Mouse (Mus musculus): ENCODE results near the gene Ciz1.
A peak's percentile ranks its signal among the peaks of the same experiment; 100 is the strongest.

The Ciz1 gene

GRCm38 (mm10) chr2:32380001-32380500 lies 27.9 kb downstream of the Ciz1 start:
- DNase-seq (ENCODE audit: low read depth, low spot score): peak; percentile 5

- peak; percentile 49 for DNase-seq (ENCODE audit: low read depth, low spot score)
These were observed 29.1 kb downstream of the Ciz1 start for GRCm38 (mm10) chr2:32381141-32381774.

GRCm38 (mm10) chr2:32381775-32382223 lies 29.7 kb downstream of the Ciz1 start, which contains the start of gene 1110008P14Rik:
TSS of gene 1110008P14Rik (minus strand) at chr2:32381938.
- peak; percentile 96 for DNase-seq (ENCODE audit: low read depth, low spot score)

- DNase-seq (ENCODE audit: low read depth, low spot score): no peak
These were observed 30.6 kb downstream of the Ciz1 start for GRCm38 (mm10) chr2:32382689-32383088.

DNA sequence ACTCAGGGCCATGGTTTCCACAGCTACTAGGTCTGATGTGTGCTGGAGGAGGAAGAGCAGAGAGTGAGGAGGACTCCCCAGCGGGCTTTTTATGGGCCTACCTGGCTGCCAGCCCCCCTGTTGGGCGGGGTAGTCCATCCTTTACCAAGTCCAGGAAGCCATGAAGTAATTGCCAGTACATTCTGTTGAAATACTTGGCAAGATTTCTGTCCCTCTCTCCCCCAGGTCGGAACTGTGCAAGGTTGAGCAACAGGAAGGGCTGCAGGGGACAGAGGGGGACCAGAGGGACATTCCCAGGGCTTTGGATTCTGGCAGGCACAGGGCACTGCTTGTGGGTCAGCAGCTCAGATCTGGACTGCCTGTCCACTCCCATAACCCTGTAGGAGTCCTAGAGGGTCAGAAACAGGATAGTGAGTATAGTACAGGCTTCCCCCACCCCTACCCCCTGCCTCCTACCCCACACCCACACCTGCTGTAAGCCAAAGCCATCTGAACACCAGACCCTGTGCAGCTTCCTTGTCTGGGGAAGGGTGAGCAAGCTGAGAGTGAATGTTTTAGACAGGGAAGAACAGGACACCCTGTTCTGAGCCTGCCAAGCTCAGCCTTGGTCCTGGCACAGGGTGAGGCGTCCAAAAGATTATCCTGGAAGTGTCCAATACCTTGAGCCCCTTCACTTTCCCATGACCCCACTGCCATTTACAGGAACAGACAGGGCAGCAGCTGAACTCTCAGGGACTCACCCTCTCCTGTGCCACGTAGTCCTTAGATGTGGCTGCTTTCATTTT lies 35.8 kb downstream of the Ciz1 start, which contains the start of gene Lcn2:
Lcn2 (minus strand) TSS at position 547 of the 785 bp plus-strand sequence.
- DNase-seq (ENCODE audit: low read depth, low spot score): no peak

DNA sequence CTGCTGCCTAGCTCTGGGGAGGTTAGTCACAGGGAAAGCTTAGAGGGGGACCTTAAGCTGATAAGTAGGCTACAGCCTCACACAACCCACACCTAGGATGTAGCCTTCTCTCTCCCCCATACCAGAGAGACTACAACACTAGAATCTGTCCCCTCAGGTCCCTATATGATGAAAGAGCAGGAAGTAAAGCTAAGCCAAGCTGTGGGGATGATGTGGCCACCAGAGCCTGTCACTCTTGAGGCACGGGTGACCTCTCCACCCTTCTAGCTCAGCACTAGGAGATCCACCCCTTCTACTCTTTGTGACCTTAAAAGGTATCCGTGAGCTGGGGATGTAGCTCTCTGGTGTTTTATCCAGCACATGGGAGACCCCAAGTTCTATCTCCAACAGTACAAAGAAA lies 37.0 kb downstream of the Ciz1 start:
- DNase-seq (ENCODE audit: low read depth, low spot score): no peak

DNA sequence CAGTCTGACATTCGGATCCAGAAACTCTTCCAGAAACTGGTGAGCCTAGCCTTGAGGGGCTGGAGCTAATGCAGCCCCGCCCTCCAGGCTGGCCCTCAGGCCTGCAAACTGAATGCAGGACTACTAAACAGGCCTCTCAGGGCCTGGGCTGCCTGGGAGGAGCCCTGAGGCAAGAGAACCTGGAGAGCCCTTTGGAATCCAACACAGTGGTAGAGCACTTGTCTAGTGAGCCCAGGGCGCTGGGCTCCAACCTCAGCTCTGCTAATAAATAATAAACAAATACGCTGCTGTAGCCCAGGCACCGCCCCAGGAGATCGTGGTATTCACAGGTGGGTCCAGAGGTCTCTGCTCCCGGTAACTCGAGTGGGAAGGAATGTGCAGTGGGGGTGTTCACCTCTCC lies 38.7 kb downstream of the Ciz1 start:
- no peak for DNase-seq (ENCODE audit: low read depth, low spot score)

DNA sequence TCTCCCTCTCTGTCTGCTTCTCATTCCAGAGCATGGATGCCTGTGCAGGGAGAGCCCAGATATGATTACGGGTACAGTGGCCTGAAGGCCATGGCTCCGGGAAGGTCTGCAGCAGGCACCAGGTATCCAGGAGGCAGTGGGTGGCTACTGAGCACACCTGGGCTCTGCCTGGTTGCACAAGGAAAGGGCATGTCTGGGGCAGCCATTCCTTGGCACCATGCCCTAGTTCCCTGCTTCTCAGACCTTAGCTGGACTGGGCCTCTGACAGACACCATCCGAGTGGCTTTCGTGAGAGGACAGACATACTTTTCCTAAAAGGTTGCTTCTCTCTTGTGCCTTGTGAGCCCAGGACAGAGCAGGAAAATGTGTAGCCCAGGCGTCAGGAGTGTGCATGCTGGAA lies 39.9 kb downstream of the Ciz1 start:
- no peak for DNase-seq (ENCODE audit: low read depth, low spot score)

DNA sequence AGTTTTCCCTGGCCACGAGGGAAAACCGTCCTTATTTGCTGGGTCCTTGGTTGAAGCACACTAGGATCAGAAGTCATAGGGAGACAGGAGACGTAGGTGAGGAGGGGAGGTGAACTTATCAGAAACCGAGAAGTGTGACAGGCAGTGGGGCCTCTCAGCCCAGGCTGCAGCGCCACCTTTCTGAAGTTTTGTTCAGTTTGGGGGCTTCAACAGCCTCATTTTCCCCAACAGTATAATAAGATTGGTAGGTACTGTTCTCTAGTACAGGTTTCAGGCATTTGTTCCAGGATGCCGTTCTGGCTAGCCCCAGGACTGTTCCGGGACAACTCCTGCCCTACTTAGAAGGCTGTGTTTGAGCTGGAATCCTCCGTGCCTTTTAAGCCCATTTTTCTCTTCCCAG lies 42.8 kb downstream of the Ciz1 start:
- peak; percentile 86 for DNase-seq (ENCODE audit: low read depth, low spot score)

GRCm38 (mm10) chr2:32395484-32395945 lies 43.4 kb downstream of the Ciz1 start, which contains the start of gene Ptges2:
TSS of gene Ptges2 (plus strand) at chr2:32395896.
- peak; percentile 95 for DNase-seq (ENCODE audit: low read depth, low spot score)

DNA sequence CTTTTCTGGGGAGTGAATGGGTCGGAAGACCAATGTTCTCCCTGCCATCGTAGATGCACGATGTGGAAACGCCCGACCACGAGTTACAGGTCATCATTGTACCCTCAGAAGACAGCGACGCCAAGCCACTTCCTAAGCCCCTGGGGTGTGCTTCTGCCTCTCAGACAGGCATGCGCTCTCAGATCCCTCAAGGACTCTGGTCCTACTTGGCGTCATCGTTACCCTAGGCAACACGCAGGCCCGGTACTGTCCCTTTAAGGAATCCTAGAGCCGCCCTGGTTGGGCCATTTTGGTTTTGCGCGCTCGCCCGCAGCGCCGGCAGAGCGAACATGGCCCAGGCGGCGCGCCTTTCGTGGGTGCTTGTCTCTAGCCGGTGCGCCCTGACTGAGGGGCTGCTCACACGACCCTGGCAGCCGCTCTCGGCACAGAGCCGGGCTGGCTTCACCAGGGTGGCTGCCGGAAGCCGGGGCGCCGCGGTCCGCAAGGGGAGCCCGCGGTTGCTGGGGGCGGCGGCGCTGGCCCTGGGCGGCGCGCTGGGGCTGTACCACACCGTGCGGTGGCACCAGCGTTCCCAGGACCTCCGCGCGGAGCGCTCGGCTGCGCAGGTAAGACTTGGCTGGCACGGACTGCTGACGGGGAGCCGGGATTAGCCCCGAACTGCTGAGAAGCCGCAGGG lies 44.0 kb downstream of the Ciz1 start:
- DNase-seq (ENCODE audit: low read depth, low spot score): peak; percentile 95

DNA sequence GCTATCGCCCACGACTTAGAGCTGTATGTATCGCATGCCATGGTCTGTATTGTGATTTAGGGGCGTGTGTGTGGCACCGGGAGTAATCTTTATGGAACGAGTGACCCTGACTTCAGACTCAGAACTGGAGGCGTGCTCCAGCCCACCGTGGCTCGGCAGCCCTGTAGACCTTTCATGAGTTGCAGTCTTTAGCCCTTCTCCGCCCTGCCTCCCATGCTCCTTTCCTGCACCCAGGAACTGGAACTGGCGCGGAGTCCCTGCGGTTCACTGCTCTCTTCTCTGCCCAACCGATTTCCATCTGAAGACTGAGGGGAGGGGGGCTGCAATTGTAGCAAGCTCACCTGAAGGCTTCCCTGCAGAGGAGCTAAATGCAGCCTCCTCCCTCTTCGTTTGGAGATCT lies 44.6 kb downstream of the Ciz1 start:
- DNase-seq (ENCODE audit: low read depth, low spot score): no peak

DNA sequence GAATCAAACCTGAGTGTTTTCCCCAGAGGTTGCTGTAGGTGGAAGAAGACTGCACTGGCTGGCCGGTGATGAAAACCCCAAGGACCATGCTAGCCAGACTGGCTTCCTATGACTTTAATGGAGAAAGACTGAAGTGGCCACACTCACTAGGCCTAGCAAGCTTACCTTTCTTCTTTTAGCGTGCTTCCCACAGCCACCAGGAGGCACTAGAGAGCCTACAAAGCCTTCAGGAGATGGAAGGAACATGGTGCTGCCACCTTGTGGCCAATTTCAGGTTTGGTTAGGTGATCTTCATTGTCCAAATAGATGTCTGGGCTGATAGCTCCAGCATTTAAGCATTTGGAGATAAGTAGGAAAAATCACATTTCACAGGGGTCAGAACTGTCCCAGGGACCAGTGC lies 52.5 kb downstream of the Ciz1 start:
- DNase-seq (ENCODE audit: low read depth, low spot score): peak; percentile 93

- no peak for DNase-seq (ENCODE audit: low read depth, low spot score)
These were observed 55.2 kb downstream of the Ciz1 start for GRCm38 (mm10) chr2:32407144-32407824.

GRCm38 (mm10) chr2:32408429-32409424 lies 56.6 kb downstream of the Ciz1 start:
- DNase-seq (ENCODE audit: low read depth, low spot score): no peak

GRCm38 (mm10) chr2:32411407-32411806 lies 59.3 kb downstream of the Ciz1 start:
- DNase-seq (ENCODE audit: low read depth, low spot score): no peak

- DNase-seq (ENCODE audit: low read depth, low spot score): no peak
These were observed 60.8 kb downstream of the Ciz1 start for GRCm38 (mm10) chr2:32412742-32413531.

GRCm38 (mm10) chr2:32413936-32414335 lies 61.8 kb downstream of the Ciz1 start:
- no peak for DNase-seq (ENCODE audit: low read depth, low spot score)

DNA sequence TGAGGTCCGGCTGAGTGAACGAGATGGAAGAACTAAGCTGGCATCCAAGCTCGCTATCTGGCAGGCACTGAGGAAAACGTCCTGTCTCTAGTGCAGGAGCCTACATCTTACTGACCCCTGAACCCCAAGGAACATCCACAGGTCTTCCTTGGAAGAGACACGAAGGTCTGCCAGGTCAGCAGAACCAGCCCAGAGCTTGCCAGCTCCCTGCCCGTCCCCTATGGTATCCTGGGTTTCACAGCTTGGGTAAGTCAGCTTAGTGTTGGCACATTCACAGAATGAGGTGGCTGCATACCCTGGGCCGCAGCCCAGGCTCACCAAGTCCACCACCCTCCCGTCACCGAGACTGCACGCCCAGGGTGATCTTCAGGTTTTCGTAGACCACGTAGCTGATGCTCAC lies 63.7 kb downstream of the Ciz1 start:
- no peak for DNase-seq (ENCODE audit: low read depth, low spot score)
